Mouse (Mus musculus): ENCODE results near the gene Elf3. TPM values are rescaled to one million over a fixed set of nuclear protein-coding genes. Genes with fewer than 3 reads are reported as not detected.
"Not testable (repeated sequence)": the region's sequence is repeated elsewhere in the genome, so short reads cannot be mapped to it uniquely, and the experiment has no call there.

Gene Elf3
- polyA plus RNA-seq, 1 experiment from 2014 or later: 0.52 TPM

DNA sequence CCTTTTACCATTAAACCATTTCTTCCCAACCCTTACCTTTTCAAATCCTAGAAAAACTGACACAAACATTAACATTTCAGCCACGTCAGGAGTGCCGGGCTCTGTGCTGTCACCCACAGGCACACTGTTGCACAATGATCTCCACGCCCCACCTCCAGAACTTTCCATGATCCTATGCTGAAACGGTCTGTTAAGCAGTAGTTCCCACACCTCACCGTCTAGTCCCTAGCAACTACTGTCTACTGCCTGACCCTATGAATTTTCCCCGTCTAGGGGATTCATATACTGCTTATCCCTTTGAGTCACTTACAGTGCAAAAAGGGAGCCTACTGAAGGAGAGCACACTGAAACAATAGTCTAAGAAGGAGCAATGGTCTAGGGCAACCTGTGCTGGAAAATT is 24.4 kb downstream of the Elf3 start:
- WGBS: 91% methylated on average over 6 of the region's 6 CpGs
- Histone ChIP-seq H3K9me3 (no peaks in the 10 kb centered on the region), H3K9ac (no peak overlapping the region), H3K36me3 (no peaks in the 10 kb centered on the region), H3K27me3 (no peaks in the 10 kb centered on the region), H3K4me1 (replicated peaks) (no peaks in the 10 kb centered on the region), H3K27ac (replicated peaks) (no peak overlapping the region), H3K4me2 (no peak overlapping the region), H3K4me3 (no peak overlapping the region)
- ATAC-seq (ENCODE audit: low read depth): no peak

DNA sequence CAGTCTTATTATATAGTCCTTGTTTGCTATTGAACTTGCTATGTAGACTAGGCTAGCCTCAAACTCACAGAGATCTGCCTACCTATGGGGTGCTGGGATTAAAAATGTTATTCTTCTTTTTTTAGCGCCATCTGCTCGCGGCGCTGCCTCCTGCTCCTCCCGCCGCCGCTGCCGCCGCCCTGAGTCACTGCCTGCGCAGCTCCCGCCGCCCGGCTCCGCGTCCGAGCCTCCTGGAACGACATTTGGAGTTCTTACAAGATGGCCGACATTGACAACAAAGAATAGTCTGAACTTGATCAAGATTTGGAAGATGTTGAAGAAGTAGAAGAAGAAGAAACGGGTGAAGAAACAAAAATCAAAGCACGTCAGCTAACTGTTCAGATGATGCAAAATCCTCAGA is 26.5 kb downstream of the Elf3 start:
- not testable (repeated sequence) for H3K4me2 ChIP-seq; H3K27ac ChIP-seq (replicated peaks); H3K9ac ChIP-seq; ATAC-seq (ENCODE audit: low read depth); H3K36me3 ChIP-seq; H3K4me1 ChIP-seq (replicated peaks); H3K9me3 ChIP-seq; H3K27me3 ChIP-seq; H3K4me3 ChIP-seq
- WGBS: 78% methylated on average over 20 of the region's 20 CpGs

DNA sequence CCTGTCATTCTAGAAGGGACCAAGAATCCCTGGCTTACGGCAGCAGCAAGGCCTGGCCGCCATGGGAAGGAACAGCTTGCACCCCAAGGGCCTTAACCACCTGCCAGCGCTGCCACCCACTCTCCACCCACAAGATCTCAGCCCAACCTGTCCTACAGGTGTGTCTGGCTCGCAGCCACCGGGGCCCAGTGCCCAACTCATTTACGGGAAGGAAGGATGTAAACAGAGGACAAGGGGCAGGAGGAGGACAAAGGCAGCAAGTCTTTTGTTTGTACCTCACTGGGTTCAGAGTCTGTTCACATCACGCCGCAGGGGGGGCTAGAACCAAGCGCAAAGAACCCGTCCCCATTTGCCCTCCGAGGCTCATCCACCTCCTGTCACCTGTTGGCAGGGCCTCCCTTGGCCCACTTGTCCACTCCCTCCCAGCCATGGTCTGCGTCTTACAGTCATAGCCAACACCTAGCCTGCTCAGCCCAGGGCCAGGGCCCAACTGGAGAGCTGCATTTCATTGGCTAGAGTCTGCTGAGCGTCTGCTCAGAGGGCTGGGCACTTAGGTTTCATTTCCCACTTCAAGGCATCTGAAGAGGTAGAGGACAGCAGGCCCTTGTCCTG is 30.9 kb downstream of the Elf3 start:
- H3K9ac ChIP-seq: no peak overlapping the region
- H3K4me2 ChIP-seq: no peak overlapping the region
- no peaks in the 10 kb centered on the region for H3K9me3 ChIP-seq
- no peak for ATAC-seq (ENCODE audit: low read depth)
- no peak overlapping the region for H3K27ac ChIP-seq (replicated peaks)
- no peaks in the 10 kb centered on the region for H3K4me1 ChIP-seq (replicated peaks)
- no peaks in the 10 kb centered on the region for H3K27me3 ChIP-seq
- 82% methylated on average over 13 of the region's 13 CpGs for WGBS
- no peak overlapping the region for H3K4me3 ChIP-seq
- H3K36me3 ChIP-seq: no peaks in the 10 kb centered on the region

DNA sequence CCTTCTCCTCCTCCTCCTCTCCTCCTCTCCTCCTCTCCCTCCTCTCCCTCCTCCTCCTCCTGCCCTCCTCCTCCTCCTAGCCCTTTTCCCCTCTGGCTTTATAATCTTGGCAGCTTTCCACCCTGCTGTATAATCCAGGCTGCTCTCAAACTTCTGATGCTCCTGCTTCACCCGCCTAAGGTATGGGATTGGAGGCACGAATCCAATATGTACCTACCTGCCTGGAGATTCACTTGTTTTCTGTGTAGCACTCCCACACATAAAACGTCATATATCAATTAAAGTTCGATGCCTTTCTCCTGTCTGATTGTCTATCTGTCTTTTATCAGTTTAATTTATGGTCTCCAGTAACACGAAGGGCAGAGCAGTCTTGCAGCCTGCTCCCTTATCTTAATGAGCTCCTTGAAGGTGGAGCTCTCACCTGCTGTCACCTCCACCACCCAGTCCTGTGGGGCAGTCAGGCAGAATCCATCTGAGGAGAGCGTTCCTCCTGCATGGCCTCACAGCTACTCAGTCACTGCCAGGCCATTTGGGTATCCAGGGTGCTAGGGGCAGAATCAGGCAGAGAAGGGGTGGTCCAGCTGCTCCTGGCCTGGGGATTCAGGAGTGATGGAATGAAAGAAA is 33.3 kb downstream of the Elf3 start:
- no peak overlapping the region for H3K27ac ChIP-seq (replicated peaks)
- H3K9me3 ChIP-seq: no peaks in the 10 kb centered on the region
- H3K4me3 ChIP-seq: no peak overlapping the region
- no peaks in the 10 kb centered on the region for H3K36me3 ChIP-seq
- no peak for ATAC-seq (ENCODE audit: low read depth)
- no peak overlapping the region for H3K9ac ChIP-seq
- H3K27me3 ChIP-seq: no peaks in the 10 kb centered on the region
- no peaks in the 10 kb centered on the region for H3K4me1 ChIP-seq (replicated peaks)
- no peak overlapping the region for H3K4me2 ChIP-seq
- WGBS: 52% methylated on average over 6 of the region's 6 CpGs

DNA sequence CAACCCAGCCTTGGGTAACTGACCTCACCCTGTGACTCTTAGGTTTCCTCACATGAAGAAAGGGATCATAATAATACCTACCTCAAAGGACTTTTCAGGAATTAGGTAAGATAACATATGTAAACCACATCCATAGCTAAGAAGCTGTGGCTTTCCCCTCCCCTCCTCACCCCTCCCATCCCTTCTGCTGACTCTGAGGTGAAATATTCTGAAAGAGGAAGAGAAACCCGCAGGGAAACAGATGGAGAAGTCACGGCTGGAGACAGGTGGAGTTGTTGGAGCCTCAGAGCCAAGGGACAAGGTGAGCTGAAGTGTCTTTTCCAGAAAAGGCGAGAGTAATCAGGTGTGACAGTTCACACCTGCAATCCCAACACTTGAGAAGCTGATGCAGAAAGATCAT is 34.2 kb downstream of the Elf3 start:
- H3K27ac ChIP-seq (replicated peaks): no peak overlapping the region
- no peak overlapping the region for H3K4me2 ChIP-seq
- H3K9ac ChIP-seq: no peak overlapping the region
- ATAC-seq (ENCODE audit: low read depth): no peak
- H3K36me3 ChIP-seq: no peaks in the 10 kb centered on the region
- H3K4me3 ChIP-seq: no peak overlapping the region
- no peaks in the 10 kb centered on the region for H3K4me1 ChIP-seq (replicated peaks)
- H3K9me3 ChIP-seq: no peaks in the 10 kb centered on the region
- no peaks in the 10 kb centered on the region for H3K27me3 ChIP-seq
- WGBS: 86% methylated on average over 3 of the region's 3 CpGs

DNA sequence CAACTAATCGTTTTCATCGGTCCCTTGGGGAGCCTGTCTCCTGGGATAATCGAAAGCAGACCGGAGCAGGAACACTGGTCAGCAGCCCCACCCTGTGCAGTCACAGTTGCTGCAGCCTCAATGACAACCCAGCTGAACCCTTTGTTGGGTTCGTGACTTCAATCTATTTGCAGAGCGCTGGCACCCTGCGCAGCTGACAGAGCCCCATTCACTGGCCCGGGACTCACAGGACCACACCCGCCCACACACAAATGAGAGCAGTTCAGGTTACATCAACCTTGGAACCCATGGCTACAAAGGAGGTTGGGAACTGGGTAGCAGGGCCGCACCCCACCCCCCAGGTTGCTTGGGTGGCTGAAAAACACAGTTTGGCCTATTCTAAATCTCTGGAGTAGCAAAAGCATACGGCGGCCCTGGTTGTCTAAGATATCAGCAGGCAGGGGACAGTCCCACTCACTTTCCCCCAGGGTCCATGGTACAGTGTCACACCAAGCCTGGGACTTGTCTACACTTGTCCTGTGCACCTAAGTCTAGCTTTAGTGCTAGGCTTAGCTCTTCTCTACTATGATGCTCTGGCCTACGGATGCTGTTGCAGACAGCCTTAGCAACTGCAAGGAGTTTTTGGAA is 40.6 kb downstream of the Elf3 start:
- no peak overlapping the region for H3K9ac ChIP-seq
- H3K36me3 ChIP-seq: no peaks in the 10 kb centered on the region
- H3K4me2 ChIP-seq: no peak overlapping the region
- H3K9me3 ChIP-seq: no peaks in the 10 kb centered on the region
- WGBS: 54% methylated on average over 13 of the region's 13 CpGs
- H3K4me3 ChIP-seq: no peak overlapping the region
- no peaks in the 10 kb centered on the region for H3K27me3 ChIP-seq
- no peaks in the 10 kb centered on the region for H3K4me1 ChIP-seq (replicated peaks)
- no peak for ATAC-seq (ENCODE audit: low read depth)
- H3K27ac ChIP-seq (replicated peaks): no peak overlapping the region

DNA sequence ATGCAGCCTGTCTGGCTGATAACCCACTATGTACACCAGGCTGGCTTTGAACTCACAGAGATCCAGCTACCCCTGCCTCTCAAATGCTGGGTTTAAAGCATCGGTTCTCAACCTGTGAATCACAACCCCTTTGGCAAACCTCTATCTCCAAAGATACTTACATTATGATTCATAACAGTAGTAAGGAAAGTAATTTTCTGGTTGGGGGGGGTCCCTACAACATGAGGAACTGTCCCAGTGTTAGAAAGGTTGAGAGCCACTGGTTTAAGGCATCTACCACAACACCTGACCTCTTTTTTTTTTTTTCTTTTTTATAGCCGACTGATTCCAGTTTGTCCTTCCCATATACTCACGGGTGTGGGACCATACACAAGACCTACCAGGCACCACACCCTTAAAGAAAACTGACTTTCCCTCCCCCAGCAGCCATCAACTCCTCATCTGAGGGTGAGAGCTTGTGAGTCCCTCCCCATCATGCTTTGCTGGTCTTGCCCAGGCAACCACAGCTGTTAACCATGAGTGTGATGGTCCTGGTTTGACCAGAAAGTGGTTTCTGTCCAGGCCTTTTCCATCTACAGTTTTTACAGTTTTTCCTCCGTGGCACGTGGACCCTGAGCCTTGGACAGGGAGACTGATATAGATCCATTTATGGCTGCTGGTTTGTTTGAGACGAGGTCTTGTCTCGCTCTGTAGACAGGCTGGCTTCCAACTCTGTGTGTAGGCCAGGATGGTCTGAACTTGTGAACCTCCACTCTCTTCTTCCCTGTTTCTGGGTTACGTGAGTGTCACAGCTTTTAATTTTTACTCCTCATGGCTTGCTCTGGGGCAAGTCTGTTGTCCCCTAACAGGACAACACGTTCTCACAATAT is 44.4 kb downstream of the Elf3 start:
- no peak for ATAC-seq (ENCODE audit: low read depth)
- H3K27me3 ChIP-seq: no peaks in the 10 kb centered on the region
- H3K27ac ChIP-seq (replicated peaks): no peak overlapping the region
- no peak overlapping the region for H3K4me3 ChIP-seq
- no peak overlapping the region for H3K4me2 ChIP-seq
- H3K4me1 ChIP-seq (replicated peaks): no peaks in the 10 kb centered on the region
- H3K9ac ChIP-seq: no peak overlapping the region
- H3K36me3 ChIP-seq: no peaks in the 10 kb centered on the region
- WGBS: 93% methylated on average over 9 of the region's 9 CpGs
- H3K9me3 ChIP-seq: no peaks in the 10 kb centered on the region

DNA sequence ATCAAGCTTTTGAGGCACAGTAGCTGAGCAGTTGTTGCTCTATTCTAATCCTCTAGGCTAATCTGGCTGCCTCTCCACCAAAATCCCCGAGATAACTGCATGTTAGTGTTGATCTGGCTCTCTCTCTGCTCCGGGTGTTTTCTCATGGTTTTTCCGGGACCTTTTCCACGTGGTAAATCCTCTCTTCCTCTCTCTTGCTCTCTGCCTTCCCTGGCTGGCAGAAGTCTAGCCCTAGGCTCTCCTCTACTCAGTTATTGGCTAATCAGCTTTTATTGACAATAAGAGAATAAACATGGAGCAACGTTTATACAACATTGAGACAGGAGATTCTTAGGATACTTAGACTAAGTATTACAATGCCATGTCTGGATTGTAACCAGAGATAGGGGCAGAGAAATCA is 47.9 kb downstream of the Elf3 start:
- no peaks in the 10 kb centered on the region for H3K9me3 ChIP-seq
- 77% methylated on average over 5 of the region's 5 CpGs for WGBS
- no peak for ATAC-seq (ENCODE audit: low read depth)
- no peaks in the 10 kb centered on the region for H3K4me1 ChIP-seq (replicated peaks)
- H3K36me3 ChIP-seq: no peaks in the 10 kb centered on the region
- H3K4me3 ChIP-seq: no peak overlapping the region
- H3K9ac ChIP-seq: no peak overlapping the region
- no peak overlapping the region for H3K4me2 ChIP-seq
- no peaks in the 10 kb centered on the region for H3K27me3 ChIP-seq
- no peak overlapping the region for H3K27ac ChIP-seq (replicated peaks)

DNA sequence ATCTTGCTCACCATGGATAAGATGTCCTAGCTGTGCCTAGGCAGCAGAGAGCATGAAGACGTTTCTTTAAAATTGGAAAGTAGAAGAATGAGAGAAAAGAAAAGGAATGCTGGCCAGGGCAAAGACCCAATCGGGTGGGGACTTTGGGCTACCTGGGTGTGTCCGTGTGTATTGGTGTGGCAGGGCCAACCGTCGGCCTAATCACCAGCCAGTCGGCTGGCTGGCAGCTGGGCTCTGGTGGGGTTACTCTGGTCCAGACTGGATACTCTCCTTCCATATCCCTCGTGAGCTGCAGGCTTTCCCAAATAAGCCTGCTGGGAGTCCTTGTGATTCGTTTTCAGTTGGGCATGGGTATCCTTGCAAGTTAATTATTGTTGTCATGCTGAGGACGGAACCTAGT is 49.7 kb downstream of the Elf3 start:
- no peaks in the 10 kb centered on the region for H3K36me3 ChIP-seq
- WGBS: 71% methylated on average over 9 of the region's 9 CpGs
- H3K4me1 ChIP-seq (replicated peaks): 0 out of 2 replicates have a peak, but pooled peaks cover 5% of the 10 kb centered on the region
- no peak for ATAC-seq (ENCODE audit: low read depth)
- H3K4me2 ChIP-seq: no peak overlapping the region
- no peak overlapping the region for H3K27ac ChIP-seq (replicated peaks)
- H3K4me3 ChIP-seq: no peak overlapping the region
- H3K9me3 ChIP-seq: no peaks in the 10 kb centered on the region
- no peaks in the 10 kb centered on the region for H3K27me3 ChIP-seq
- no peak overlapping the region for H3K9ac ChIP-seq

DNA sequence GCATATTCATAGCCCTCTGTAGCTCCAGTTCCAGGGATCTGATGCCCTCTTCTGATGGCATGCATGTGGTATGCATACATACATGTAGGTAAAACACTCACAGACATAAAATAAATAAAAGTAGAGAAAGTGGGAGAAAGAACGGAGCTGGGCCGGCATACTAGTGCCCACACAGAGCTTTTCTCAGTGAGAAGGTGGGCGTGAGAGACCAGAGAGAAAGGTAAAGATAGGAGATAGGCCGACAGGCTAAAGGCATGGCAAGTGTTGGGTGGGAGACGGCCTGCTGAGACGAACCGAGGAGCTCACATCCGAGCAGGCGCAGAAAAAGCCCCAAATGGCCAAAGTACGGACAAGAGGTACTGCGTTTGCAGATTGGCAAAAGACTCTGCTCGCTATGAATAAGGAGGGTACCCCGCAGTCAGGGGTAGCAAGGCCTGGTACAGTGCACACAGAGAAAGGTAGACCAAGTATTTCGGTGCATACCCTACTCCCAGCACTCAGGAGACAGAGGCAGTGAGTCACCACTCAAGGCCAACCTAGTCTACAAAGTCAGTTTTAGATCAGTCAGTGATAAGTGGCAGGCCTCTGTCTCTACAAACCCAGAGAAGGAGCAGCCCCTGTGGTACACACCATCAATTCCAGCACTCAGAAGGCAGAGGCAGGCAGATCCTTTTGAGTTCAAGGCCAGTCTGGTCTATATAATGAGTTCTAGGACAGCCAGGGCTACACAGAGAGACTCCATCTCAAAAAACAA is 51.6 kb downstream of the Elf3 start:
- Histone ChIP-seq H3K4me1 (replicated peaks) (0 out of 2 replicates have a peak, but pooled peaks cover 5% of the 10 kb centered on the region), H3K27ac (replicated peaks) (no peak overlapping the region), H3K27me3 (no peaks in the 10 kb centered on the region), H3K4me2 (no peak overlapping the region), H3K9me3 (no peaks in the 10 kb centered on the region), H3K9ac (no peak overlapping the region), H3K4me3 (no peak overlapping the region), H3K36me3 (no peaks in the 10 kb centered on the region)
- ATAC-seq (ENCODE audit: low read depth): no peak
- 91% methylated on average over 14 of the region's 14 CpGs for WGBS

DNA sequence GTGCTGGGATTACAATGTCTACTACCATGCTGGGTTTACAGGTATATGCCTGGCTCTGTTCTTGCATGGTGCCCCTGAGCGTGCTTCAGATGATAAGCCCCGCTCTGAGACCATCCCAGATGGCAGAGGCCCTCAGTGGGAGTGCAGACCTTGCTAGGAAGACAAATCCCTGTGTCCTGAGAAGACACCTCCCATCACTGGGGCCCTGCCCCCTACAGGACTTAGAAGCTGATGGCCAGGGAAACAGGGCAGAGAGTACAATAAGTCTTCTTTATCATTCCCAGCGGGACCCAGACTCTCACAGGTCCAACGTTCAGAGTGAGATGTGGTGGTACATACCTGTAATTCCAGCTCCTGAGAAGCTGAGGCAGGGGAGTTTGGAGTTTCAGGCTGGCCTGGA is 53.1 kb downstream of the Elf3 start:
- Histone ChIP-seq H3K27me3 (no peaks in the 10 kb centered on the region), H3K4me3 (no peak overlapping the region), H3K4me2 (no peak overlapping the region), H3K9me3 (no peaks in the 10 kb centered on the region), H3K9ac (no peak overlapping the region), H3K36me3 (no peaks in the 10 kb centered on the region), H3K4me1 (replicated peaks) (0 out of 2 replicates have a peak, but pooled peaks cover 5% of the 10 kb centered on the region), H3K27ac (replicated peaks) (no peak overlapping the region)
- no peak for ATAC-seq (ENCODE audit: low read depth)
- 55% methylated on average over 4 of the region's 4 CpGs for WGBS
